Mouse (Mus musculus): Measurements from ENCODE around the gene Itpr2. TPM values are rescaled to one million over a fixed set of nuclear protein-coding genes. Genes with fewer than 3 reads are reported as not detected.

Gene Itpr2
- polyA plus RNA-seq, 1 experiment, result 35.0 TPM

DNA sequence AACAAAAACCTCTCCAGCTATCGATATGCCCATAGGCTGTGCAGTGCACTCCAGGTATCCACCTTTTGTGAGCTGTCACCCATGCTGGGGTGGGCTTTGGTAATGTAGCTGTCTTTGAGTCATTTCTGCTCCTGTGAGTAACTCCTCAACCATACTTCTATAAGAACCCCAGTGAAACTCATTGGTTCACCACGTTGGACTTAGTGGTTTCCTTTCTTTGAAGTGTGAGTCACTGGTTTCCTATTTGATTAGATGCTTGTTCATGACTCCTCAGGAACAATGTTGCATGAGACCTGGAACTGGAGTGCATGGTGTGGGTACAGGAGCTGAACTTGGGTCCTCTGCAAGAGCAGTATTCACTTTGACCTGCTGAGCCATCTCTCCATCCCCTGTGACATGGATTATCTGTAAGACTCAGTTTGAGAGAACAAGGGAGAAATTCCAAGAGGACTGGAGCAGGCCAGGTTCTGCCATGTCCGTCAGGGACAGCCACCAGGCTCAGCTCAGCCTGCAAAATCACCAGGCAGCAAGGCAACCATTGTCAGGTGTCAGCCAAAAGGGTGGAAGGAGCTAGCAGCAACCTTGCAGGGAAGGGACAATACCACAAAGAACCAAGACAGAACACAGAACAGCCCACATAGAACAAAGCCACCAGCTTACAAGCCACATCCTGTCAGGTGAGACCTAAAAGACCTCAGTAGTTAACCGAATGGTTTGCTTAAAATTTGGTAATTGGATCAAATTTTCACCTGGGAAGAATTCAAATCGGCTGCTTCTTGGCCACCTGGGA, 19.6 kb upstream of the Itpr2 start:
- H3K27ac ChIP-seq (replicated peaks; ENCODE audit: low read depth, low read length), result no peak overlapping the region

DNA sequence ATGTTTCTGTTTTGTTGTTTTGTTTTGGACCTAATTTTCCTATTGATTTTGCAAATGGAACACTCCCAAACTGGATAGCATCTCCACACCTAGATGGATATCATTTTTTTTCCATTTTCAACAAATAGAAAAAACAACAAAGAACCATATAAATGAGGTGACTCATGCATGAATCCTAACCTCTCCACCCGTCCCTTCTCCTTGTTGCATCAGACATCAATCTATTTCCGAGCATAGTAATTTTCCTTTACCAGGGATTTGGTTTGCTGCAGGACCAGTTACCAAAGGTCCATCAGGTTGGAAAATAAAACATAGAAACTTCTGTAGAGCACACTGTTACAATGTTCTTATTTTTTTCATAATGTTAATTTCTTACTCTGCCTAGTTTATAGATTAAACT, 17.0 kb upstream of the Itpr2 start:
- Histone ChIP-seq H3K4me1 (ENCODE audit: control insufficient read depth, insufficient read depth, insufficient read length, low read length) (peaks cover 8% of the 10 kb centered on the region), H3K4me3 (ENCODE audit: insufficient read depth, low read depth, low read length) (no peak overlapping the region), H3K27ac (replicated peaks; ENCODE audit: low read depth, low read length) (no peak overlapping the region)

More for the DNA sequence above, 19.6 kb upstream of the Itpr2 start:
- no peak overlapping the region for H3K4me3 ChIP-seq (ENCODE audit: insufficient read depth, low read depth, low read length)
- peaks cover 2% of the 10 kb centered on the region; the same call in 1 of the 2 replicates for H3K4me1 ChIP-seq (ENCODE audit: control insufficient read depth, insufficient read depth, insufficient read length, low read length)

DNA sequence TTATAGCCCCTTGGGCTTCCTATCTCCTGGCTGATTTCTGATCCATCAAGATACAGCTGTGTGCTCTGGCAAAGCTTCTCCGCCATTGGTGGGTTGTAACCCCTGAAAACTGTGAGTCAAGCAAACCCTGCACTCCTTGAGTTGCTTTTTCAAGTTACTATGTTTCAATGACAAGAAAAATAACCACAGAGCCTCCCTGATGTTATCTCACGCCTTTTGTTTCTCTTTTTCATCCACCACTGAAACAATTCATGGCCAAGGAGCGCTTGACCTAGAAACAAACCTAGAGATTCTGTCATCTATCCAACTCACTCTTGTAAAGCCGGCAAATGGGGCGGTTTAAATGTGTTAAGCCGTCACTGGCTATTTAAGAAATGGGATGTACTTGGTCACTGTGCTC, 13.9 kb upstream of the Itpr2 start:
- Histone ChIP-seq H3K27ac (replicated peaks; ENCODE audit: low read depth, low read length) (no peak overlapping the region), H3K4me1 (ENCODE audit: control insufficient read depth, insufficient read depth, insufficient read length, low read length) (peaks cover 8% of the 10 kb centered on the region), H3K4me3 (ENCODE audit: insufficient read depth, low read depth, low read length) (no peak overlapping the region)

DNA sequence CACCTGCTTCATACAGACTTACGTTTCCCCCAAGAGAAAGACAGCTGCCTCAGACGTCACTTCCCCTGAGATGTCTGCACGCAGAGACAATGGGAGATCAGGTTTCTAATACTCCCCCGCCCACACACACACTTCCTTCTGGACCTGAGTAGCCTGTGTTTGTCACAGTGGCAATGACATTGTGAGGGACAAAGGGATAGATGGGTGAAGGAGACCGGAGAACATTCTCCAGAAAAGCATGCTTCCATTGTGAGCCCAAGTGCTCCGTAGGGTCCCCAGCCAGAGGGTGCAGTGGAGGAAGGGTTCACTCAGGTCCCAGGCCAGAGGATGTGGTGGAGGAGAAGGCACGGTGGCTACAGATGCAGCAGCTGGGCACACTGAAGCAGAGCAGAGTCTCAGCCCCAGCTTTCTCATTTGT, 12.5 kb upstream of the Itpr2 start:
- no peak overlapping the region for H3K27ac ChIP-seq (replicated peaks; ENCODE audit: low read depth, low read length)
- H3K4me1 ChIP-seq (ENCODE audit: control insufficient read depth, insufficient read depth, insufficient read length, low read length), result peaks cover 6% of the 10 kb centered on the region
- no peak overlapping the region for H3K4me3 ChIP-seq (ENCODE audit: insufficient read depth, low read depth, low read length)

DNA sequence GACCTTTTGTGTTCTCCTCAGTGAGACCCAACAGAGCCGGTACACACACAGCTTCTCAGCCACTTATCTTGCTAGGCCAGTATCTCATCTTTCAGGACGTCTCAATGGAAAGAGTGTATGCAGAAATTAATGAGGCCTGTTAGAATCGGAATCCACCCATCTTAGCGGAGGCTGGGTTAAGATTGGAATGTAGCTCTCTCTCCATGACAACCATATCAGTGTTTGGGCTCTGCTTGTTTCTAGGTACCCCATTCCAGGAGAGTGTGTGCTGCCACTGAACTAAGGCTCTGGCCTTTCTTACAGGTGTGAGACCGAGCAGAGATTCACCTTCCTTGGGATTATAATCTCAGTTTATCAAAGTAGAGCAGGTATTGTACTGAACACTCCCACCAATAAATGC, 11.9 kb upstream of the Itpr2 start:
- Histone ChIP-seq H3K27ac (replicated peaks; ENCODE audit: low read depth, low read length) (no peak overlapping the region), H3K4me3 (ENCODE audit: insufficient read depth, low read depth, low read length) (no peak overlapping the region), H3K4me1 (ENCODE audit: control insufficient read depth, insufficient read depth, insufficient read length, low read length) (peaks cover 6% of the 10 kb centered on the region)

DNA sequence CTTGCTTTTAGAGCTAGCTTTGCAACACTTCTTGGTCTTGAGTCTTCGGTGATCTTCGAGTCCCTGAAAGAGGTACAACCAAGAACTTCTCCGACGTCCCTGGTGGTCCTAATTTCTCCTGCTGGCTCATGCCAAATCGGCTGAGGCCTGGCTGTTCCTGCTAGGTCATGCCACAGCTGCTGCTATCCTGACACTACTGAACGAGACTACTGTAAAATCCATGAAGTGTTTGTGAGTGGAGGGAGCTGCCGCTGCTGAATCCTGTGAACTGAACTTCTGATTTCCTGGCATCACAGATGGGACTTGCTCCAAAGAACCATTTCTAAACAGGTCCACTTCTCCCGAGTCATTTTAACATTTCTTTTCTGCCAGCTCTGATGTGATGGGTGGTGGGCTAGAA, 11.4 kb upstream of the Itpr2 start:
- Histone ChIP-seq H3K4me3 (ENCODE audit: insufficient read depth, low read depth, low read length) (no peak overlapping the region), H3K4me1 (ENCODE audit: control insufficient read depth, insufficient read depth, insufficient read length, low read length) (peaks cover 6% of the 10 kb centered on the region), H3K27ac (replicated peaks; ENCODE audit: low read depth, low read length) (no peak overlapping the region)

DNA sequence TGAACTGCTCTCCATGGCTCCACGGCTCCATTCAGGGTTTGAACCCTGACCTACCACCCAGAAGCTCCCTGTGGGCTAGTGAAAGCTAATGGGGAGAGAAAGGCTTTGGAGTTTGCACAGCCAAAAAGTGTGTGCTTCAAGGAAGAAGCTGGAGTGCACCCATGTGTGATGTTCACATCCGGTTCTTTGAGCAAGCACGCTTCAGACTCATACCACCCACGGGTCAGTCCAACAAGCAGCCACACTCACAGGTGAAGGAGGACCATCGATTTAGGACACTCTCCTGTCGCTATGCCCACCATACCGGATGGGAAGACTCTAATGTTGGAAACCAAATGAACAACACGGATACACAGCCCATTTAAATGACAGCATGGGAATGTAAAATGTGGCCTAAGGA, 9.5 kb upstream of the Itpr2 start:
- no peak overlapping the region for H3K27ac ChIP-seq (replicated peaks; ENCODE audit: low read depth, low read length)
- H3K4me1 ChIP-seq (ENCODE audit: control insufficient read depth, insufficient read depth, insufficient read length, low read length), result peaks cover 6% of the 10 kb centered on the region

DNA sequence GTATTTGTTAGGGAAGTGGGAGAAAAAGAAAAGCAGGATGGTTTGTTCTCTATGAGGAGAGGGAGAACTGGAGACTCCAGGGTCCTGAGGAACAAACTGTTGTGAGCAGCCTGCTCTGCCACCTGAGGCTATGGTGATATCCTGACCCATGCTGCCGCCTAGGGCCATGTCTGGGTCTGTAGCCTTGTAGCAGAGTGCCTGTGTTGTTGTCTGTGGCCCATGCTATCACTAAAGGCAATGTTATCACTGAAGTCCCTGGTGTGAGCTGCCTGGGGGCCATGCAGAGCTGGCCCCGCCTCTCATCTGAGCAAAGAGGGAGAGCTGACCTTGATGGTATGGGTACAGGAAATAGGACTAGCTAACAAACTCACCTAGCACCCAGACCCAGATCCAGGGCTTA, 7.9 kb upstream of the Itpr2 start:
- no peak overlapping the region for H3K4me3 ChIP-seq (ENCODE audit: insufficient read depth, low read depth, low read length)
- H3K4me1 ChIP-seq (ENCODE audit: control insufficient read depth, insufficient read depth, insufficient read length, low read length), result peaks cover 3% of the 10 kb centered on the region; the same call in 1 of the 2 replicates
- no peak overlapping the region for H3K27ac ChIP-seq (replicated peaks; ENCODE audit: low read depth, low read length)

More for the DNA sequence above, 9.5 kb upstream of the Itpr2 start:
- H3K4me3 ChIP-seq (ENCODE audit: insufficient read depth, low read depth, low read length), result no peak overlapping the region

DNA sequence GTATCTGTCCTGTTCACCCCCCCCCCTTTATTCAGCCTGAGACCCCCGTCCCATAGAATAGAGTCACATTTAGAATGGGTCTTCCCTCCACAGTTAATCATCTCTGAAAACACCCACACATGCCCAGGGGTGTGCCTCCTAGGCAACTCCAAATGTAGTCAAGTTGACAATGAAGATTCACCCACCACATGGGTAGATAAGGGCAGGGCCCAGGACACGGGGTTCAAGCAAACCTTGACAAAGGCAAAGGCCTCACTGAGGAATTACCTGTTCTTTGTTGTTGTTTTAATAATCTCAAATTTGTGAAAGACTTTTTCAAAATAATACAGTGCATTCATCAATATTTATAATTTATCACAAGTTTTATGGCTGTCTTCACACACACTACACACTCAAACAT, 2.4 kb upstream of the Itpr2 start:
- Histone ChIP-seq H3K4me3 (ENCODE audit: insufficient read depth, low read depth, low read length) (no peak overlapping the region), H3K4me1 (ENCODE audit: control insufficient read depth, insufficient read depth, insufficient read length, low read length) (peaks cover 9% of the 10 kb centered on the region), H3K27ac (replicated peaks; ENCODE audit: low read depth, low read length) (no peak overlapping the region)

DNA sequence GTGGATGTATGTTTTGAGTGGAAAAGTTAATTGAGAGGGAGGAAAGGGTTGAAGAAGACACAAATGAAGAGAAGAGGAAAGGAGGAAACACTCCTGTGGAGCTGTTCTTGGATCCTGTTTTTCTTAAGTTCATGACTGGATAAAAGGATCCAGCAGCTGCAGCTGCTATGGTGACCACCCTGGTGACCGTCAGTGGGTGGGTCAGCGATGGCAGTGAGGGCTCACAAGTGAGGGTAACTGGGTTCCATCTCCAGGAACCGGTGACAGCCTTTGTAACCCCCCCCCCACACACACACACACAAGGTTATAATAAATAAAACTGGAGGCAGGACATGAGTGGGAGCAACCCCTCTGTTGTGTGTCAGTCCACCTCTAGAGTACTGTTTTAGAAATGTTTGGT, 833 bp upstream of the Itpr2 start:
- H3K4me3 ChIP-seq (ENCODE audit: insufficient read depth, low read depth, low read length), result peak overlapping the region; percentile 70
- peaks cover 17% of the 10 kb centered on the region for H3K4me1 ChIP-seq (ENCODE audit: control insufficient read depth, insufficient read depth, insufficient read length, low read length)
- no peak overlapping the region for H3K27ac ChIP-seq (replicated peaks; ENCODE audit: low read depth, low read length)

DNA sequence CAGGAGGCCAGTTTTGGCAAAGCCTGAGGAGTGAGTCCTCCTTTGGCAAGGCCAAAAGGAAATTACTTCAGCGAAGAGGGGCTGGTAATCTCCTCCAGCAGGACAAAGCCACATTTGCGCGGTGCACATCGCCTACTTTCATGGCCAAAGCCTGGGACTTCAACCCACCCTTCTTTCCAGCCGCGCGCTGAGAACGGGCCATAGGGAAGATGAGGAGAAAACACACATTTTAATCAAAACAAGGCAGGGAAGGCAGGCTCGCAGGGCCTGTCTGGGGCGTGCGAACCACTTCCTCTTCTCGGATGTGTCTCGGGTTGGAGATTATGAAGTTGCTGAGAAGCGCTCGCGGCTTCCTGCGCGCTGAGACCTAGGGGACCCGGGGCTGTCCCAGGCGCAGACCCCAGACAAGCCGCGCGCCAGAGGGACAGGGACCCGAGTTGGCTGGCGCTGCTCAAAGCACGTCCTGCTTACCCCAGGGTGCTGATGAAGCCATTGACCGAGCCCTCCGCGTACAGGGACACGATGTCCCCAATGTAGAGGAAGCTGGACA, 632 bp downstream of the Itpr2 start:
- Histone ChIP-seq H3K4me3 (ENCODE audit: insufficient read depth, low read depth, low read length) (peak overlapping the region; percentile 76), H3K27ac (replicated peaks; ENCODE audit: low read depth, low read length) (peak overlapping the region; percentile 98), H3K4me1 (ENCODE audit: control insufficient read depth, insufficient read depth, insufficient read length, low read length) (peaks cover 23% of the 10 kb centered on the region)

DNA sequence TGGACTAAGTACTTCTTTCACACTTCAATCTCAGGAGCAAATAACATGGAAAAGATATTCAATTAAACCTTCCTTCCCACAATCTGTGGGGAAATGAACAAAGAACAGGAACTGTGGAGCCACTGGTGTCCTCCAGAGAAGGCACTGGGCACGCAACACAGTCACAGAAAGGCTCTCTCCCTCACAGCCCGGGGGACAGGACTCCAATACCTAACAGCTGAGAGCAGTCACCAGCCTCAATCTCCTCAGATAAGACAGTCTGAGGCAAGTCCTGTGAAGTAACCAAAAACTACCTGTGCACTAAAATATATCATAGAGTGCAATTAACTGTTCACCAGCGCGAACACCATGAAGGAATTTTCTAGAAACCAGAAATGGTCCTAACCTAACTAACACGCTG, 1.3 kb downstream of the Itpr2 start:
- Histone ChIP-seq H3K27ac (replicated peaks; ENCODE audit: low read depth, low read length) (peak overlapping the region; percentile 98), H3K4me3 (ENCODE audit: insufficient read depth, low read depth, low read length) (peak overlapping the region; percentile 76), H3K4me1 (ENCODE audit: control insufficient read depth, insufficient read depth, insufficient read length, low read length) (peaks cover 25% of the 10 kb centered on the region)

DNA sequence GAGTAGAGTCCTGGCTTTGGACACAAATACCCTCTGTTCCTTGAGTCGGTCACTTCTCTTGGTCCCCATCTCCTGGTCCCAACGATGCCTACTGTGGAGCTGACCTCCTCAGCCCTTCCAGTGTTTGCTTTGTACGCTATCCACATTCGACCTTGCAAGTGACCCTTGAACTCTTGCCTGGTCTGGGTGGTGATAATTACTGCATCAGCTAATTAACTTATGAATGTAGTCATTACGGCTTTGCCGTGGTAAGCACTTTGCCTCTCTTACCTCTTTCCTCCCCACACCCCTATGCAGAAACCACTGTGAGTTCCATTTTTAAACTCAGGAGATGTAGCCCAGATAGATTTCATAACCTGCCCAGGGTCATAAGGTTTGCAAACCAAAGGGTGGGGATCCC, 1.8 kb downstream of the Itpr2 start:
- peak overlapping the region; percentile 98 for H3K27ac ChIP-seq (replicated peaks; ENCODE audit: low read depth, low read length)
- H3K4me3 ChIP-seq (ENCODE audit: insufficient read depth, low read depth, low read length), result peak overlapping the region; percentile 76
- H3K4me1 ChIP-seq (ENCODE audit: control insufficient read depth, insufficient read depth, insufficient read length, low read length), result peaks cover 30% of the 10 kb centered on the region

DNA sequence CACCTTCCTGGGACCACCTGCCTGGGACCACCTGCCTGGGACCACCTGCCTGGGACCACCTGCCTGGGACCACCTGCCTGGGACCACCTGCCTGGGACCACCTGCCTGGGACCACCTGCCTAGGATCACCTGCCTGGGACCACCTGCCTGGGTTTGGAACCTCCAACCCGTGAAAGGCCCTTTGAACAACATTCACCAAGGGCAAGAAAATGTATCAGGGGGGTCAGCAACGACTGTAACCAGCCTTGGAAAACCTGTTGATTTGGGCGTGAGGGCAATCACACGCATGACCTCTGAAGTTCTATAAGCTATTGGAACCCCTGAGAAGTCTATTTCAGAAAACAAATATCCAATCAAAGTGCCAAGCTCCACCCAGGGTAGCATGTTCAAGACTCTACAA, 2.5 kb downstream of the Itpr2 start:
- H3K27ac ChIP-seq (replicated peaks; ENCODE audit: low read depth, low read length), result peak overlapping the region; percentile 98
- peak overlapping the region; percentile 76 for H3K4me3 ChIP-seq (ENCODE audit: insufficient read depth, low read depth, low read length)

DNA sequence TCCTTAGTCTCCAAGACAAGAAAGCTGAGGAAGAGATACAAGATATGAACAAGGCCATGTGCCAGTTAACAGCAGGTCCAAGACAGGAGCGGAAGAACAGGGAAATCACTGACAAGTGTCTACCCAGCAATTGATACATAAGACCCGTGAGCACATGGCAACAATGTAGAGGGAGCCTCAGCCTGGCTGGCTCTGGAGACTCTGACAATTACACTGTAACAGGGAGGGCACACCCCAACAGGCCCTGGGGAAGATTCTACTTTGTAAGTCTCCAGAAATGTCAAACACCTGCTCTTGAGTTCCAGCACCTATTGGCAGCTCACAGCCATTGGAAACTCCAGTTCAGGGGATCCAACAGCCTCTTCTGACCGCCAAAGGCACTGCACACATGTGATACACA, 3.6 kb downstream of the Itpr2 start:
- Histone ChIP-seq H3K27ac (replicated peaks; ENCODE audit: low read depth, low read length) (no peak overlapping the region), H3K4me1 (ENCODE audit: control insufficient read depth, insufficient read depth, insufficient read length, low read length) (peaks cover 43% of the 10 kb centered on the region), H3K4me3 (ENCODE audit: insufficient read depth, low read depth, low read length) (no peak overlapping the region)

More for the DNA sequence above, 2.5 kb downstream of the Itpr2 start:
- H3K4me1 ChIP-seq (ENCODE audit: control insufficient read depth, insufficient read depth, insufficient read length, low read length), result peaks cover 36% of the 10 kb centered on the region

DNA sequence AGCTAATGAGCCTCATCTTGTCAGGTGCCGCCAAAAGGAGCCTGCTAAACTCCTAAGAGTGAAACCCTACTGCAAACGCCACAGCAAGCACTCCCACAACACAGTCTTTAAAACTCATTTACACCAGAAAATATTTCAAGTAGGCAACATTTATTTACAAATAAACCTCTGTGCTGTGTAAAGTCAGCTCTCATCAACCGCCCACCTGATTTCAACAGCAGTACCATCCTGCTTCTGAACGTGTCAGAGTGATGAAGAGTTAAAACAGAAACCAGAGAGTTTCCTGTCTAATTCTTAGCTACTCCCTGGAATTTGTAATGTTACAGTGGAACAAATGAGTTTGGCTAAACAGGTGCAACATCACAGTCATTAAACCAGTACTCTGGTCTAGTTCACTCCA, 4.2 kb downstream of the Itpr2 start:
- peaks cover 43% of the 10 kb centered on the region for H3K4me1 ChIP-seq (ENCODE audit: control insufficient read depth, insufficient read depth, insufficient read length, low read length)
- 0 out of 2 replicates have a peak overlapping the region, but pooled peaks have one; percentile 32 for H3K27ac ChIP-seq (replicated peaks; ENCODE audit: low read depth, low read length)
- H3K4me3 ChIP-seq (ENCODE audit: insufficient read depth, low read depth, low read length), result no peak overlapping the region

Data from brown adipose tissue, adult 24 weeks (tissue).